Comparison of ENCODE assay signal across 9 mouse cellular contexts in genomic region chr13:51198186-51198585, GRCm38 (mm10). TPM values are rescaled to one million over a fixed set of nuclear protein-coding genes. Genes with fewer than 3 reads are reported as not detected.
A peak's percentile ranks its signal among the peaks of the same experiment; 100 is the strongest.
DNase-seq lines count a peak whose midpoint lies in the region; ATAC-seq and TF ChIP-seq lines count a peak whose summit lies in the region.
"Had no signal": no experiment of that assay in that cellular context is flagged by ENCODE, and none has a peak within 500 bp of the region (broad histone marks: within the 10 kb centered on the region; RNA-seq: fewer than 3 reads in every experiment).

No protein-coding gene starts in this region.

- H3K4me3 ChIP-seq in intestine, embryonic 14.5 days (ENCODE audit: low read depth, low read length) = no peak overlapping the region
- H3K4me3 ChIP-seq in intestine, postnatal 0 days (ENCODE audit: low read depth, low read length) = no peak overlapping the region
- no peak overlapping the region for H3K4me3 ChIP-seq in embryonic facial prominence, embryonic 15.5 days (replicated peaks)
- no peak overlapping the region for H3K4me3 ChIP-seq in kidney, embryonic 14.5 days (ENCODE audit: low read length)
- no peak overlapping the region for H3K4me3 ChIP-seq in myocyte
- H3K4me3 ChIP-seq in liver, embryonic 11.5 days (ENCODE audit: low read depth, low read length) = no peak overlapping the region
- H3K4me3 ChIP-seq: heart, embryonic 15.5 days had no signal

- no peak overlapping the region for H3ac ChIP-seq in myocyte (ENCODE audit: control insufficient read depth, insufficient read length)

- no peaks in the 10 kb centered on the region for H3K79me2 ChIP-seq in myocyte (ENCODE audit: control insufficient read depth, insufficient read depth)

- DNase-seq in intestine, embryonic 14.5 days (ENCODE audit: low spot score) = no peak
- no peak for DNase-seq in spleen, postnatal 4 days (ENCODE audit: low spot score in 2 of 2)
- DNase-seq in liver, embryonic 11.5 days (ENCODE audit: low spot score) = no peak

- no peaks in the 10 kb centered on the region for H3K27me3 ChIP-seq in intestine, embryonic 14.5 days (replicated peaks; ENCODE audit: control insufficient read depth, insufficient read depth, low read length)
- H3K27me3 ChIP-seq in intestine, postnatal 0 days (replicated peaks; ENCODE audit: control insufficient read depth, insufficient read depth, low read length) = no peaks in the 10 kb centered on the region
- no peaks in the 10 kb centered on the region for H3K27me3 ChIP-seq in embryonic facial prominence, embryonic 15.5 days
- peaks cover 4% of the 10 kb centered on the region; the same call in 1 of the 2 replicates for H3K27me3 ChIP-seq in kidney, embryonic 14.5 days (ENCODE audit: control insufficient read depth, insufficient read depth, low read length)
- no peaks in the 10 kb centered on the region for H3K27me3 ChIP-seq in myocyte (ENCODE audit: control insufficient read depth, insufficient read depth, insufficient read length)
- no peaks in the 10 kb centered on the region for H3K27me3 ChIP-seq in liver, embryonic 11.5 days (replicated peaks; ENCODE audit: control insufficient read depth, insufficient read depth, low read length)
- H3K27me3 ChIP-seq: heart, embryonic 15.5 days had no signal

- H3K4me2 ChIP-seq in intestine, embryonic 14.5 days (ENCODE audit: low read length) = no peak overlapping the region
- H3K4me2 ChIP-seq in intestine, postnatal 0 days (replicated peaks; ENCODE audit: low read depth) = no peak overlapping the region
- H3K4me2 ChIP-seq in embryonic facial prominence, embryonic 15.5 days (replicated peaks) = no peak overlapping the region
- H3K4me2 ChIP-seq in kidney, embryonic 14.5 days (replicated peaks; ENCODE audit: low read depth, low read length) = no peak overlapping the region
- H3K4me2 ChIP-seq in myocyte (ENCODE audit: low read depth) = peak overlapping the region; percentile 60
- H3K4me2 ChIP-seq in liver, embryonic 11.5 days = no peak overlapping the region
- H3K4me2 ChIP-seq: heart, embryonic 15.5 days had no signal

- no peak for TF ChIP-seq POLR2A in myocyte (IDR thresholded peaks at IDR 0.05; ENCODE audit: insufficient read length, low read depth)

- 0 out of 2 replicates have a peak, but pooled peaks cover 7% of the 10 kb centered on the region for H3K4me1 ChIP-seq in intestine, embryonic 14.5 days (replicated peaks; ENCODE audit: control insufficient read depth, insufficient read depth, low read length)
- H3K4me1 ChIP-seq in intestine, postnatal 0 days (replicated peaks; ENCODE audit: control insufficient read depth, insufficient read depth, low read length) = no peaks in the 10 kb centered on the region
- peaks cover 10% of the 10 kb centered on the region; the same call in 1 of the 2 replicates for H3K4me1 ChIP-seq in embryonic facial prominence, embryonic 15.5 days
- peaks cover 6% of the 10 kb centered on the region; the same call in 1 of the 2 replicates for H3K4me1 ChIP-seq in kidney, embryonic 14.5 days (ENCODE audit: control insufficient read depth, insufficient read depth, low read length)
- no peaks in the 10 kb centered on the region for H3K4me1 ChIP-seq in liver, embryonic 11.5 days (replicated peaks; ENCODE audit: control insufficient read depth, insufficient read depth, low read length)

- H3K36me3 ChIP-seq in intestine, embryonic 14.5 days (ENCODE audit: control insufficient read depth, insufficient read depth, low read length) = no peaks in the 10 kb centered on the region
- H3K36me3 ChIP-seq in intestine, postnatal 0 days (ENCODE audit: control insufficient read depth, insufficient read depth) = no peaks in the 10 kb centered on the region
- H3K36me3 ChIP-seq in embryonic facial prominence, embryonic 15.5 days = no peaks in the 10 kb centered on the region
- H3K36me3 ChIP-seq in kidney, embryonic 14.5 days (ENCODE audit: control insufficient read depth, insufficient read depth, low read length) = no peaks in the 10 kb centered on the region
- no peaks in the 10 kb centered on the region for H3K36me3 ChIP-seq in myocyte (ENCODE audit: control insufficient read depth, insufficient read depth)
- no peaks in the 10 kb centered on the region for H3K36me3 ChIP-seq in liver, embryonic 11.5 days (ENCODE audit: control insufficient read depth, insufficient read depth, low read length)
- H3K36me3 ChIP-seq: heart, embryonic 15.5 days had no signal

- peak overlapping the region; percentile 86 for H3K27ac ChIP-seq in intestine, embryonic 14.5 days (ENCODE audit: low read depth)
- no peak overlapping the region for H3K27ac ChIP-seq in intestine, postnatal 0 days (ENCODE audit: low read depth, low read length)
- H3K27ac ChIP-seq in embryonic facial prominence, embryonic 15.5 days (replicated peaks) = peak overlapping the region; percentile 53
- H3K27ac ChIP-seq in kidney, embryonic 14.5 days (ENCODE audit: low read depth, low read length) = peak overlapping the region; percentile 62; the same call in 1 of the 2 replicates
- no peak overlapping the region for H3K27ac ChIP-seq in liver, embryonic 11.5 days (ENCODE audit: low read depth, low read length)
- H3K27ac ChIP-seq: heart, embryonic 15.5 days had no signal

- H3K9ac ChIP-seq in intestine, embryonic 14.5 days (ENCODE audit: low read length) = no peak overlapping the region
- no peak overlapping the region for H3K9ac ChIP-seq in intestine, postnatal 0 days (ENCODE audit: low read depth, low read length)
- H3K9ac ChIP-seq in embryonic facial prominence, embryonic 15.5 days = no peak overlapping the region
- no peak overlapping the region for H3K9ac ChIP-seq in kidney, embryonic 14.5 days (ENCODE audit: low read depth, low read length)
- no peak overlapping the region for H3K9ac ChIP-seq in liver, embryonic 11.5 days (ENCODE audit: low read depth, low read length)
- H3K9ac ChIP-seq: heart, embryonic 15.5 days had no signal

- peak; percentile 43; the same call in 1 of the 2 replicates for ATAC-seq in intestine, embryonic 14.5 days (replicated peaks; ENCODE audit: low FRiP score, low TSS enrichment, low read depth)
- ATAC-seq in intestine, postnatal 0 days = no peak
- ATAC-seq in embryonic facial prominence, embryonic 15.5 days (ENCODE audit: insufficient number of reproducible peaks, low FRiP score, low TSS enrichment, low read depth) = peak; percentile 54; the same call in 1 of the 2 replicates
- peak; percentile 84 for ATAC-seq in kidney, embryonic 14.5 days (ENCODE audit: low FRiP score, low TSS enrichment)
- ATAC-seq in cerebellum, adult (ENCODE audit: insufficient number of reproducible peaks, low FRiP score, low TSS enrichment) = no peak
- ATAC-seq in liver, embryonic 11.5 days (replicated peaks; ENCODE audit: low FRiP score) = no peak

- WGBS in intestine, embryonic 14.5 days = 27% methylated on average over 5 of the region's 5 CpGs
- WGBS in intestine, postnatal 0 days = 50% methylated on average over 5 of the region's 5 CpGs
- WGBS in embryonic facial prominence, embryonic 15.5 days = 29% methylated on average over 5 of the region's 5 CpGs
- 26% methylated on average over 5 of the region's 5 CpGs for WGBS in kidney, embryonic 14.5 days
- WGBS in liver, embryonic 11.5 days = 69% methylated on average over 5 of the region's 5 CpGs

- TF ChIP-seq CTCF in intestine, postnatal 0 days (IDR thresholded peaks at IDR 0.05; ENCODE audit: low read depth) = no peak

- peaks cover 4% of the 10 kb centered on the region; the same call in 1 of the 2 replicates for H3K9me3 ChIP-seq in intestine, embryonic 14.5 days (ENCODE audit: control insufficient read depth, low read length)
- no peaks in the 10 kb centered on the region for H3K9me3 ChIP-seq in intestine, postnatal 0 days (ENCODE audit: control insufficient read depth)
- H3K9me3 ChIP-seq in embryonic facial prominence, embryonic 15.5 days (replicated peaks) = no peaks in the 10 kb centered on the region
- H3K9me3 ChIP-seq in kidney, embryonic 14.5 days (ENCODE audit: control insufficient read depth, low read length) = peaks cover 8% of the 10 kb centered on the region; the same call in 1 of the 2 replicates
- no peaks in the 10 kb centered on the region for H3K9me3 ChIP-seq in liver, embryonic 11.5 days (ENCODE audit: control insufficient read depth, low read length)
- H3K9me3 ChIP-seq: heart, embryonic 15.5 days had no signal

TF ChIP-seq in myocyte, 11 proteins besides CTCF, POLR2A, EP300 and RAD21:
- peak; percentile 39; the same call in 1 of the 2 replicates for TF ChIP-seq CEBPB (IDR thresholded peaks at IDR 0.05; ENCODE audit: insufficient read depth, poor library complexity, severe bottlenecking)
- TF ChIP-seq TCF12 (IDR thresholded peaks at IDR 0.05; ENCODE audit: insufficient read depth, poor library complexity, severe bottlenecking) = peak; percentile 72
- no peak for TF ChIP-seq TCF3 (IDR thresholded peaks at IDR 0.05; ENCODE audit: insufficient read length, low read depth)
- no peak for TF ChIP-seq USF1 (IDR thresholded peaks at IDR 0.05; ENCODE audit: low read depth)
- TF ChIP-seq POLR2AphosphoS2 (IDR thresholded peaks at IDR 0.05; ENCODE audit: insufficient read length, low read depth) = no peak
- no peak for TF ChIP-seq MAX (IDR thresholded peaks at IDR 0.05; ENCODE audit: low read depth)
- TF ChIP-seq E2F4 (IDR thresholded peaks at IDR 0.05; ENCODE audit: insufficient read depth) = no peak
- TF ChIP-seq MYOD1 (IDR thresholded peaks at IDR 0.05; ENCODE audit: control insufficient read depth in 1 of 3, insufficient read length in 2 of 3, low read depth in 2 of 3) = peak in 1 of 3 experiments; percentile 69
- no peak for TF ChIP-seq REST (IDR thresholded peaks at IDR 0.05; ENCODE audit: insufficient read depth, insufficient read length)
- peak in 2 of 3 experiments; percentile 30 to 73 for TF ChIP-seq MYOG (IDR thresholded peaks at IDR 0.05; ENCODE audit: control insufficient read depth in 1 of 3, insufficient read depth in 1 of 3, insufficient read length in 2 of 3, low read depth in 2 of 3)
- peak; percentile 52 for TF ChIP-seq SRF (IDR thresholded peaks at IDR 0.05; ENCODE audit: control insufficient read depth, insufficient read length, low read depth)

RNA-seq across cellular contexts. Expression of gene Nxnl2, which starts 27.4 kb away (rescaled TPM):
- 2.1 and 2.2 TPM in 2 replicates for polyA plus RNA-seq in intestine, embryonic 14.5 days (2014; fragmentation: Nextera tagmentation; extraction: Ambion mirVana)
- polyA plus RNA-seq in intestine, postnatal 0 days (2015; fragmentation: Nextera tagmentation; extraction: Ambion mirVana) = 5.0 and 6.1 TPM in 2 replicates
- 3.1 and 4.4 TPM in 2 replicates for polyA plus RNA-seq in embryonic facial prominence, embryonic 15.5 days (2015; fragmentation: Nextera tagmentation; extraction: Ambion mirVana)
- polyA plus RNA-seq in kidney, embryonic 14.5 days (2014; fragmentation: Nextera tagmentation; extraction: Ambion mirVana) = 1.0 and 1.1 TPM in 2 replicates
- polyA plus RNA-seq in myocyte (2012; fragmentation: generic; extraction: Trizol) = not detected
- 0.27 and 0.43 TPM in 2 replicates for polyA plus RNA-seq in liver, embryonic 11.5 days (2014; fragmentation: Nextera tagmentation; extraction: Ambion mirVana)

Comparison
In these comparisons a context has a peak if more than half of its experiments do, and no peak if none do; other contexts are left out.
1. ATAC-seq: peak in intestine, embryonic 14.5 days (single experiment), embryonic facial prominence, embryonic 15.5 days (single experiment) and kidney, embryonic 14.5 days (single experiment); none in intestine, postnatal 0 days (single experiment), cerebellum, adult (single experiment) and liver, embryonic 11.5 days (single experiment).
2. H3K27ac ChIP-seq: peak in intestine, embryonic 14.5 days (single experiment), embryonic facial prominence, embryonic 15.5 days (single experiment) and kidney, embryonic 14.5 days (single experiment); none in intestine, postnatal 0 days (single experiment) and liver, embryonic 11.5 days (single experiment).